Mouse (Mus musculus) neural tube, postnatal 0 days (tissue): ENCODE results near the gene Mtx3. TPM values are rescaled to one million over a fixed set of nuclear protein-coding genes. Genes with fewer than 3 reads are reported as not detected.

Experiments
- polyA plus RNA-seq: library from polyadenylated mRNA; unstranded; fragments of >200 nt; fragmentation: Nextera tagmentation; extraction: Ambion mirVana; gene quantifications from 2 replicates; pipeline ENCODE4 v1.2.1, GENCODE M21; 2015

The Mtx3 gene
- 3.8 and 5.9 TPM in 2 replicates for polyA plus RNA-seq

DNA sequence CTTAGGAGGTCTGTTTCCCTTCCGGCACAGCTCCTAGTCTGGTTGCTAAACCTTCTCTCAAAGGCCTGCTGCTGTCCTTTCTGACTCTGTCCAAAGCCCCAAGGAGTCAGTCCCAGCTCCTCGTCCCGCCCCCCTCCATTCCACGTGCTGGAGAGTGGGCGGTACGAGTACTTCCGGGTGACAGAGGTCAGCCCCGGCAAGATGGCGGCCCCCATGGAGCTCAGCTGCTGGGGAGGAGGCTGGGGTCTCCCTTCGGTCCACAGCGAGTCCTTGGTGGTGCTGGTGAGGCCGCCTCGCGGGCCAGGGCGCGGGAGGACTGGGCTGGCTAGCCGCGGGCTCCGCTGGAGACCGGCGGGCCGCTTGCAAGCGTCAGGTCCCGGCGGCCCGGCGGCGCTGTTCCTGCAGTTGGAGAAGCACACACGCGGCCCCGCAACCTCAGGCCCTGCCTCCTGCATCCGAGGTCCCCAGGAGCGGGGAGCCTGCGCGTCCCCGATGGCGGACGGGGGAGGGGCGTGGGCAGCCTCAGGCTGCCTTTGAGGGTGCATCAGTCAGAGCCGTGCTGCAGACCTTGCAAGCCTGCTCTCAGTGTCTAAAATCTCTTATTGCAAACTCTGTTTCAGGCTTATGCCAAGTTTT is at the start of gene Mtx3:
TSS of gene Mtx3 (plus strand) at position 175 of the 636 bp plus-strand sequence.

Other genes with a start within 250 kb of the Mtx3 start
- 13.4 and 13.8 TPM in 2 replicates for gene Serinc5, start 233.7 kb upstream of the Mtx3 start, polyA plus RNA-seq
- gene Thbs4, start 49.9 kb upstream of the Mtx3 start, polyA plus RNA-seq: 1.1 and 1.2 TPM in 2 replicates